Mouse (Mus musculus): Measurements from ENCODE around the gene Gpr152. TPM values are rescaled to one million over a fixed set of nuclear protein-coding genes. Genes with fewer than 3 reads are reported as not detected.

Gpr152 gene
- polyA plus RNA-seq, 1 experiment = not detected

- H3K27ac ChIP-seq (ENCODE audit: insufficient read depth, low read length) = no peak overlapping the region
- TF ChIP-seq CTCF (IDR thresholded peaks at IDR 0.05; ENCODE audit: low read depth, low read length) (no peak), EP300 (IDR thresholded peaks at IDR 0.05; ENCODE audit: insufficient read depth, low read depth, low read length) (no peak), POLR2A (IDR thresholded peaks at IDR 0.05; ENCODE audit: insufficient read depth, low read length) (no peak)
- H3K9me3 ChIP-seq (replicated peaks; ENCODE audit: control insufficient read depth, insufficient read depth, low read length, poor library complexity, severe bottlenecking) = no peaks in the 10 kb centered on the region
- H3K4me3 ChIP-seq (ENCODE audit: low read depth, low read length) = no peak overlapping the region
- peaks cover 3% of the 10 kb centered on the region for H3K4me1 ChIP-seq (ENCODE audit: control insufficient read depth, insufficient read depth, low read length)
- H3K9ac ChIP-seq (ENCODE audit: low read depth, poor library complexity, severe bottlenecking) = no peak overlapping the region
- no peaks in the 10 kb centered on the region for H3K27me3 ChIP-seq (ENCODE audit: control insufficient read depth, insufficient read depth, low read length, poor library complexity, severe bottlenecking)
- no peaks in the 10 kb centered on the region for H3K36me3 ChIP-seq (ENCODE audit: control insufficient read depth, insufficient read depth, low read length, poor library complexity, severe bottlenecking)
Observed at GRCm38 (mm10) chr19:4184976-4185975, 45.7 kb downstream of the Gpr152 start.

DNA sequence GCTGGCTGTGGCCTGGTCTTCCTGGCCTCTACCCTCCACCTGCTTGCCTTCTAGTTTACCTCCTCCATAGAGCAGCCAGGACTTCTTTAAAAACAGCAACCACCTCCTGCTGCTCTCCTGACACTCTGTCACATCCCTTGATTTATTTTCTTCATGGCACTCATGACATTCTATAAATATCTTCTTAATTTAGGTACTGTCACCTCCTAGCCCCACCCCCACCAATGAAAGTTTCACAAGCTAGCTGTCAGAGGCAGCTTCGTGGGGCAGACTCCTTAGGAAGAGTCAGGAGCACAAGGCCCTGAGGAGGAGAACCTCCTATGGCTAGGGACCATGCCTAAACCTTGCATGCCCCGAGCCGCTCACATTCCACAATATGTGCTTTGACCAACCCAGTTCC, 47.7 kb downstream of the Gpr152 start:
- no peaks in the 10 kb centered on the region for H3K9me3 ChIP-seq (replicated peaks; ENCODE audit: control insufficient read depth, insufficient read depth, low read length, poor library complexity, severe bottlenecking)
- H3K4me1 ChIP-seq (ENCODE audit: control insufficient read depth, insufficient read depth, low read length) = peaks cover 3% of the 10 kb centered on the region
- H3K27ac ChIP-seq (ENCODE audit: insufficient read depth, low read length) = no peak overlapping the region
- H3K27me3 ChIP-seq (ENCODE audit: control insufficient read depth, insufficient read depth, low read length, poor library complexity, severe bottlenecking) = no peaks in the 10 kb centered on the region
- no peak overlapping the region for H3K4me3 ChIP-seq (ENCODE audit: low read depth, low read length)
- H3K9ac ChIP-seq (ENCODE audit: low read depth, poor library complexity, severe bottlenecking) = no peak overlapping the region
- TF ChIP-seq CTCF (IDR thresholded peaks at IDR 0.05; ENCODE audit: low read depth, low read length) = no peak
- TF ChIP-seq EP300 (IDR thresholded peaks at IDR 0.05; ENCODE audit: insufficient read depth, low read depth, low read length) = no peak
- no peak for TF ChIP-seq POLR2A (IDR thresholded peaks at IDR 0.05; ENCODE audit: insufficient read depth, low read length)
- H3K36me3 ChIP-seq (ENCODE audit: control insufficient read depth, insufficient read depth, low read length, poor library complexity, severe bottlenecking) = no peaks in the 10 kb centered on the region

DNA sequence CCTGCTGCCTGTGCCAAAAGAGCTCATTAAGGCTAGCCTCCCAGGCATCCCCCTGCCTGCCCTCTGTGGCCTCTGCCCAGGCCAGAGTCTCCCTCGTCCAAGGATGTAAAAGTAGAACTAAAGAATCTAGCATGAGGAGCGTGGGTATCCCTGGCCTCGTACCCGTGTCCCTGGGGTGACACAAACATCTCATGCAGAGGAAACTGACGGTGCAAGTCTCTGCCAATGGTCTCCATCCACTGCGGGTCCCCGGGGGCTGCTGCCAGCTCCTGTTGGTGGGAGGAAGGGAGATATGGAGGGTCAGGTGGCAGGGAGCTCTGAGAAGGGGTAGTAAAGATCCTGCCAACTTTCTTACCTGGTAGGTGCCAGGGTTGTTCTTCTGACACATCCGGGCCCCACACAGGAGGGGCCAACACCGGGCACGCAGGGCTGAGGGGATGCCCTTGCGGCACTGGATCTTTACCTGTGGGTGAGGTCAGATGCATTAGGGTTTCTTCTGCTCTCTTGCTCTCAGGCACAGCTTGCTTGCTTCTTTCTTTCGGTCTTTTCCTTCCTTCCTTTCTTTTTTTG, 49.5 kb downstream of the Gpr152 start:
- Histone ChIP-seq H3K4me3 (ENCODE audit: low read depth, low read length) (no peak overlapping the region), H3K9me3 (replicated peaks; ENCODE audit: control insufficient read depth, insufficient read depth, low read length, poor library complexity, severe bottlenecking) (no peaks in the 10 kb centered on the region), H3K27me3 (ENCODE audit: control insufficient read depth, insufficient read depth, low read length, poor library complexity, severe bottlenecking) (no peaks in the 10 kb centered on the region), H3K9ac (ENCODE audit: low read depth, poor library complexity, severe bottlenecking) (no peak overlapping the region), H3K4me1 (ENCODE audit: control insufficient read depth, insufficient read depth, low read length) (peaks cover 3% of the 10 kb centered on the region), H3K36me3 (ENCODE audit: control insufficient read depth, insufficient read depth, low read length, poor library complexity, severe bottlenecking) (peaks cover 10% of the 10 kb centered on the region), H3K27ac (ENCODE audit: insufficient read depth, low read length) (no peak overlapping the region)
- TF ChIP-seq POLR2A (IDR thresholded peaks at IDR 0.05; ENCODE audit: insufficient read depth, low read length) (no peak), EP300 (IDR thresholded peaks at IDR 0.05; ENCODE audit: insufficient read depth, low read depth, low read length) (no peak), CTCF (IDR thresholded peaks at IDR 0.05; ENCODE audit: low read depth, low read length) (no peak)

GRCm38 (mm10) chr19:4190831-4191334, 51.3 kb downstream of the Gpr152 start, which contains the start of gene Tbc1d10c:
Gene Tbc1d10c (minus strand): TSS chr19:4191284.
- H3K27ac ChIP-seq (ENCODE audit: insufficient read depth, low read length) = peak within 1 kb of the TSS; percentile 88
- H3K27me3 ChIP-seq (ENCODE audit: control insufficient read depth, insufficient read depth, low read length, poor library complexity, severe bottlenecking) = no peaks in the 10 kb centered on the region
- H3K9ac ChIP-seq (ENCODE audit: low read depth, poor library complexity, severe bottlenecking) = peak within 1 kb of the TSS; percentile 97
- no peaks in the 10 kb centered on the region for H3K9me3 ChIP-seq (replicated peaks; ENCODE audit: control insufficient read depth, insufficient read depth, low read length, poor library complexity, severe bottlenecking)
- no peaks in the 10 kb centered on the region for H3K4me1 ChIP-seq (ENCODE audit: control insufficient read depth, insufficient read depth, low read length)
- TF ChIP-seq EP300 (IDR thresholded peaks at IDR 0.05; ENCODE audit: insufficient read depth, low read depth, low read length) (no peak), POLR2A (IDR thresholded peaks at IDR 0.05; ENCODE audit: insufficient read depth, low read length) (no peak), CTCF (IDR thresholded peaks at IDR 0.05; ENCODE audit: low read depth, low read length) (no peak)
- H3K36me3 ChIP-seq (ENCODE audit: control insufficient read depth, insufficient read depth, low read length, poor library complexity, severe bottlenecking) = peaks cover 27% of the 10 kb centered on the region
- H3K4me3 ChIP-seq (ENCODE audit: low read depth, low read length) = peak within 1 kb of the TSS; percentile 90

DNA sequence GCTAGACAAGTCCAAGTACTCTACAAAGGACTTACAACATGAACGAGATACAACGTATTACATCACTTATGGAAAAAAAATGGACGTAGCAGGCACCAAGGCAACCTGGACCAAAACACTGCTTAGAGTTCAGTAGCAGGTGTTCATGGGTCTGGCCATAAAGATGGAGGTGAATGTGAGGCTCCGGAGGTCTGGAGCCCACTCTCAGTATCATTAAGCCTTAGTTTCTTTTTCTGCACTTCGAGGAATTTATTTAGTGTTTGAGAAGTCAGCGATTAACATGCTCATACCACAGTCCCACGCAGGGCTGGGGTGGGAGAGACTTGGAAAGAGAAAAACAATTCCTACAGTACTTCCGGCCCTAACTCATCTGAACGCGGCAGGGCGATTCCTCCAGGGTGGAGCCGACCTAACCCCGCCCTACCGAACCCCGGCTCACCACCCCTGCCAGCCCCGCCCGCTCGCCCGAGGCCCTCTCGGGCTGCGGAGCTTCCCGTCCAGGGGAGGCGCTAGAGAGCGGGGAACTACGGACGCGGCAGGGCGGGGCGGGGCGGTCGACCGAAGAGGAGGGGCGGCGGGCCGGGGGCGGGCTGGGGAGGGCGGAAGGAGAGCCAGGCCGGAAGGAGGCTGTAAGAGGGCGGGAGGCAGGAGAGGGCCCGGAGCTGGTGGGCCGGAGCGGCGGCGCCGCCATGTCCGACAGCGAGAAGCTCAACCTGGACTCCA, 52.1 kb downstream of the Gpr152 start, which contains the start of gene Ppp1ca:
Gene Ppp1ca, plus strand, starts transcription at position 538 of the 723 bp plus-strand sequence.
- peak; percentile 62 for TF ChIP-seq POLR2A (IDR thresholded peaks at IDR 0.05; ENCODE audit: insufficient read depth, low read length)
- peak; percentile 47 for TF ChIP-seq CTCF (IDR thresholded peaks at IDR 0.05; ENCODE audit: low read depth, low read length)
- TF ChIP-seq EP300 (IDR thresholded peaks at IDR 0.05; ENCODE audit: insufficient read depth, low read depth, low read length) = no peak
- H3K27me3 ChIP-seq (ENCODE audit: control insufficient read depth, insufficient read depth, low read length, poor library complexity, severe bottlenecking) = no peaks in the 10 kb centered on the region
- no peaks in the 10 kb centered on the region for H3K9me3 ChIP-seq (replicated peaks; ENCODE audit: control insufficient read depth, insufficient read depth, low read length, poor library complexity, severe bottlenecking)
- peaks cover 34% of the 10 kb centered on the region for H3K36me3 ChIP-seq (ENCODE audit: control insufficient read depth, insufficient read depth, low read length, poor library complexity, severe bottlenecking)
- H3K4me3 ChIP-seq (ENCODE audit: low read depth, low read length) = peak within 1 kb of the TSS; percentile 90
- peak within 1 kb of the TSS; percentile 88 for H3K27ac ChIP-seq (ENCODE audit: insufficient read depth, low read length)
- no peaks in the 10 kb centered on the region for H3K4me1 ChIP-seq (ENCODE audit: control insufficient read depth, insufficient read depth, low read length)
- H3K9ac ChIP-seq (ENCODE audit: low read depth, poor library complexity, severe bottlenecking) = peak within 1 kb of the TSS; percentile 97

Measured in ES-Bruce4 (cell line).